Mouse (Mus musculus) MEL (cell line): Measurements from ENCODE around the gene Rbck1.

Experiments used
- CTCF ChIP-seq, 3 experiments: IDR thresholded peaks in 2 of 3; conservative IDR thresholded peaks in 1 of 3; 2 replicates each; pipeline ENCODE4 v1.5.1; 2011 to 2012; ENCODE audit warnings: low read length in 3 of 3, low read depth in 2 of 3, mild to moderate bottlenecking in 2 of 3, improper control_type of control experiment in 1 of 3, inconsistent platforms in 1 of 3, mixed read lengths in 1 of 3, moderate library complexity in 1 of 3; ENCODE audit not compliant: control insufficient read depth in 1 of 3, insufficient read depth in 1 of 3, poor library complexity in 1 of 3, severe bottlenecking in 1 of 3
- E2F4 ChIP-seq: IDR thresholded peaks from 2 replicates; pipeline ENCODE4 v1.6.1; 2011; ENCODE audit warnings: low read depth, low read length, improper control_type of control experiment, borderline replicate concordance
- GABPA ChIP-seq: IDR thresholded peaks from 2 replicates; pipeline ENCODE4 v1.6.1; 2012; ENCODE audit warnings: low read depth, mild to moderate bottlenecking, inconsistent platforms, low read length, improper control_type of control experiment, moderate library complexity
- GATA1 ChIP-seq: IDR thresholded peaks from 2 replicates; pipeline ENCODE4 v1.6.1; 2011; ENCODE audit warnings: low read depth, low read length, improper control_type of control experiment
- MAX ChIP-seq: IDR thresholded peaks from 2 replicates; pipeline ENCODE4 v1.6.1; 2011; ENCODE audit warnings: low read length, improper control_type of control experiment
- MEF2A ChIP-seq: IDR thresholded peaks from 2 replicates; pipeline ENCODE4 v1.6.1; 2014; ENCODE audit warnings: low read depth, mild to moderate bottlenecking, inconsistent platforms, low read length, improper control_type of control experiment; ENCODE audit not compliant: poor library complexity, insufficient replicate concordance, severe bottlenecking; ENCODE audit errors: extremely low read depth
- POLR2A ChIP-seq, 2 experiments: IDR thresholded peaks; 2 replicates each; pipeline ENCODE4 v1.6.1; 2011 to 2012; ENCODE audit warnings: low read length in 2 of 2, mild to moderate bottlenecking in 2 of 2, control low read depth in 1 of 2, improper control_type of control experiment in 1 of 2, low read depth in 1 of 2, moderate library complexity in 1 of 2; ENCODE audit not compliant: control insufficient read depth in 1 of 2, insufficient read depth in 1 of 2, poor library complexity in 1 of 2
- SMC3 ChIP-seq: IDR thresholded peaks from 2 replicates; pipeline ENCODE4 v1.6.1; 2011; ENCODE audit warnings: low read depth, low read length, improper control_type of control experiment
- USF2 ChIP-seq, 2 experiments: IDR thresholded peaks; 2 replicates each; pipeline ENCODE4 v1.6.1; 2011 to 2012; ENCODE audit warnings: improper control_type of control experiment in 2 of 2, low read length in 2 of 2, borderline replicate concordance in 1 of 2, inconsistent platforms in 1 of 2, low read depth in 1 of 2, mild to moderate bottlenecking in 1 of 2; ENCODE audit not compliant: insufficient read depth in 1 of 2
- ZC3H11A ChIP-seq: IDR thresholded peaks from 2 replicates; pipeline ENCODE4 v1.6.1; 2012; ENCODE audit warnings: low read depth, mild to moderate bottlenecking, inconsistent platforms, low read length, improper control_type of control experiment
- ZKSCAN1 ChIP-seq: IDR thresholded peaks from 2 replicates; pipeline ENCODE4 v1.6.1; 2012; ENCODE audit warnings: low read depth, mild to moderate bottlenecking, inconsistent platforms, low read length, improper control_type of control experiment, moderate library complexity

GRCm38 (mm10) chr2:152287560-152287959, 44.9 kb downstream of the Rbck1 start:
- TF ChIP-seq POLR2A (IDR thresholded peaks at IDR 0.05; ENCODE audit: control insufficient read depth in 1 of 2, insufficient read depth in 1 of 2, low read depth in 1 of 2, low read length in 2 of 2, poor library complexity in 1 of 2) (no peak), GABPA (no peak), CTCF (IDR thresholded peaks at IDR 0.05 in 2 of 3, conservative IDR thresholded peaks at IDR 0.05 in 1 of 3; ENCODE audit: control insufficient read depth in 1 of 3, insufficient read depth in 1 of 3, low read depth in 2 of 3, low read length in 3 of 3, poor library complexity in 1 of 3, severe bottlenecking in 1 of 3) (no peak), USF2 (IDR thresholded peaks at IDR 0.05; ENCODE audit: borderline replicate concordance in 1 of 2, insufficient read depth in 1 of 2, low read depth in 1 of 2, low read length in 2 of 2) (no peak), GATA1 (no peak), MAX (no peak), ZC3H11A (no peak), E2F4 (no peak), MEF2A (no peak), ZKSCAN1 (no peak), SMC3 (no peak)
